Mouse (Mus musculus) small intestine, adult 2 months (tissue): ENCODE data around the gene Rgs7bp. TPM values are rescaled to one million over a fixed set of nuclear protein-coding genes. Genes with fewer than 3 reads are reported as not detected.

ENCODE experiments used
- H3K27ac ChIP-seq: fragments of 200-500 bp; 2 replicates; pipeline ENCODE4 v1.5.1; 2012; ENCODE audit warnings: low read depth, low read length, control low read depth, inconsistent platforms; ENCODE audit not compliant: insufficient read depth
- H3K27me3 ChIP-seq: fragments of 200-500 bp; 2 replicates; pipeline ENCODE4 v1.6.1; 2012; ENCODE audit warnings: mild to moderate bottlenecking, moderate library complexity, low read length, inconsistent platforms; ENCODE audit not compliant: control insufficient read depth, insufficient read depth
- H3K36me3 ChIP-seq: fragments of 200-500 bp; 2 replicates; pipeline ENCODE4 v1.6.1; 2012; ENCODE audit warnings: mild to moderate bottlenecking, low read length, control low read depth, inconsistent platforms; ENCODE audit not compliant: control insufficient read depth, insufficient read depth
- H3K4me1 ChIP-seq: fragments of 200-500 bp; 2 replicates; pipeline ENCODE4 v1.6.1; 2012; ENCODE audit warnings: low read length, inconsistent platforms, mixed read lengths; ENCODE audit not compliant: control insufficient read depth, insufficient read depth, insufficient read length
- H3K4me3 ChIP-seq: fragments of 200-500 bp; 2 replicates; pipeline ENCODE4 v1.5.1; 2012; ENCODE audit warnings: low read depth, mild to moderate bottlenecking, control low read depth, inconsistent platforms, low read length, moderate library complexity
- CTCF ChIP-seq: fragments of 200-500 bp; IDR thresholded peaks from 2 replicates; pipeline ENCODE4 v1.5.1; 2012; ENCODE audit warnings: low read depth, mild to moderate bottlenecking, control low read depth, inconsistent platforms, low read length, moderate library complexity, mixed read lengths; ENCODE audit not compliant: insufficient replicate concordance, insufficient read length; ENCODE audit errors: extremely low read depth
- POLR2A ChIP-seq: fragments of 200-500 bp; IDR thresholded peaks from 2 replicates; pipeline ENCODE4 v1.6.1; 2012; ENCODE audit warnings: low read depth, mild to moderate bottlenecking, control low read depth, inconsistent platforms, low read length, moderate library complexity
- WGBS: fragments of 180-500 bp; shearing (Covaris S2); methylation state at CpG from one replicate; pipeline ENCODE4 v1.1.7; 2018; 5-methylcytosine and 5-hydroxymethylcytosine counted together
- polyA plus RNA-seq: library from polyadenylated mRNA; depleted of rRNA; stranded (reverse); fragments of >200 nt; gene quantifications from 2 replicates; pipeline ENCODE4 v1.2.3, GENCODE M21; 2012; rRNA removed

Rgs7bp gene
- polyA plus RNA-seq = 0.39 and 0.47 TPM in 2 replicates

DNA sequence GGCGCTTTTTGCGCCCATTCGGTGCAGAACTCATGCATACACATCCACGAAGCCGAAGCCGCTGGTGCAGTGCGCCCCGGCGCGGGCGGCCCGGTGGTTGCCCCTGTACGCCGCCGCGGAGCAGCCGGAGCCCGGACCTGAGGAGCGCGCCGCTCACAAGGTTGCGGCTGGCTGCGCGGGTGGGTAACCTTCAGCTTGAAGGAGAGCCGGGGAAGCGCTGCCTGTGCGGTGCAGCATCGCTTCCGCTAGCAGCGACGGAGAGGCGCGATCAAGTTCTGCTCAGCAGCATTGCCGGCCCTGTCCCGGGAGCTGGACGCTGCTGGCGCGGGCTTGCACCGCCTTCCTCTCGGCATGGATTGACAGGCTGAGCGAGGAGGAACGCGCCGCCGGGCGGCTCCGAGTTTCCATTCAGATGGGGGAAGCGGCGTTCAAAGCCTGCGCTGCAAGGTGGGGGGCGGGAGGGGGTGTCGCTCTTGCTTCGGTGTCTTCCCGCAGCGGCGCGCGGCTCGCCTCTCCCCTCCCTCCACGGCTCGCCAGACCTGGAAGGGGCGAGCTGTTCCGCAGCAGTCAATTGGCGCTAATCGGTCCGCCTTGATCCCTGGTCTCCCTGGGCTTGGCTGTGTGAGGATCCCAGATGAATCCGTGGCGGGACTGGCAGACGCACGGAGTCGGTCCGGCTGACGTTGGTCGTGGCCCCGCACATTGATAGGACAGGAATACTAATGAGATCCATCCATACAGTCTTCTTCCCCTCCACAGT, at the start of gene Rgs7bp:
Gene Rgs7bp, minus strand, starts transcription at position 750 of the 760 bp plus-strand sequence.
- under 1% methylated on average over 75 of the region's 75 CpGs for WGBS
- no peak for TF ChIP-seq CTCF
- peak within 1 kb of the TSS; percentile 24; the same call in 1 of the 2 replicates for H3K27ac ChIP-seq
- H3K4me1 ChIP-seq = no peaks in the 10 kb centered on the region; the same call in 1 of the 2 replicates
- H3K27me3 ChIP-seq = peaks cover 5% of the 10 kb centered on the region; the same call in 1 of the 2 replicates
- H3K36me3 ChIP-seq = no peaks in the 10 kb centered on the region
- peak within 1 kb of the TSS; percentile 69 for H3K4me3 ChIP-seq

DNA sequence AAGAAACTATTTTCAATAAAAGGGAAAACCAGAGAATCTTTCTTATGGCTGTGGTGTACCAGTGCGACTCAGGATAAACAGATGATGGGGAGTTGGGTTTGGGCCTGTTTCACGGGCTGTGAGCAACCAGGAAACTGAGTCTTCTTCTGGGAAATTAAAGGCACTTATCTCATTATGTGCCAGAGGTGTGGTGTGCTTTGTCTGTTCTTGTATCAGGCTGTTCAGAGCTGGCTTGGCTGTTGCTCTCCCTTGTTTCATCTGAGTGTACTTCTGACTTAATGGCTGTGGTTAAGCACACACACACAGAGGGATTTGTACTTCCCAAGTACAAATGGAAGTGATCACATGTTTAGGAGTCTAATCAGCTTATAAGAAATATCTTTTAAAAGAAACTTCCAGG, 49.7 kb upstream of the Rgs7bp start:
- Histone ChIP-seq H3K4me1 (no peaks in the 10 kb centered on the region), H3K4me3 (no peak overlapping the region), H3K27me3 (no peaks in the 10 kb centered on the region), H3K36me3 (no peaks in the 10 kb centered on the region), H3K27ac (no peak overlapping the region)
- TF ChIP-seq CTCF (no peak), POLR2A (no peak)
- WGBS = 71% methylated on average over 2 of the region's 2 CpGs

GRCm38 (mm10) chr13:105100705-105101104, 46.0 kb upstream of the Rgs7bp start:
- TF ChIP-seq POLR2A (no peak), CTCF (no peak)
- H3K4me3 ChIP-seq = no peak overlapping the region
- no peak overlapping the region for H3K27ac ChIP-seq
- H3K27me3 ChIP-seq = no peaks in the 10 kb centered on the region
- no peaks in the 10 kb centered on the region for H3K36me3 ChIP-seq
- WGBS = 91% methylated on average over 4 of the region's 4 CpGs
- H3K4me1 ChIP-seq = no peaks in the 10 kb centered on the region

DNA sequence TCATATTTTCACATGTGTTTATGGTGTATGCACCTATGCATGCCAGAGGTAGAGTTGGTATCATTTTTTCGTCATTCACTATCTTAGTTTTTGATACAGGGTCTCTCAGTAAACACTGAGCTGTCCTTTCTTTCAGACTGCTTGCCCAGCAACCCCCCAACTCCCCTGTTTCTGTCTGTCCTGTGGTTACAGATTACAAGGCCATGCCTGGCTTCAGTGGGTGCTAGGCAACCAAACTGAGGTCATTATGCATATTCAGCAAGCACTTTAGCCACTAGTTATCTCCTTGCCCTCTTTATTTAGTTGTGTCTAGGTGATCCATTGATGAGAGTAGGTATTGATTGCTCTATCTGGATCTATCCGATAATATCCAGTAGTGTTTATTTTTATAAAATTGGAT, 41.6 kb upstream of the Rgs7bp start:
- WGBS = 59% methylated on average over 2 of the region's 2 CpGs
- H3K36me3 ChIP-seq = no peaks in the 10 kb centered on the region
- TF ChIP-seq POLR2A (no peak), CTCF (no peak)
- H3K27ac ChIP-seq = no peak overlapping the region
- no peak overlapping the region for H3K4me3 ChIP-seq
- H3K4me1 ChIP-seq = no peaks in the 10 kb centered on the region
- no peaks in the 10 kb centered on the region for H3K27me3 ChIP-seq

- 88% methylated on average over 3 of the region's 3 CpGs for WGBS
- H3K36me3 ChIP-seq = no peaks in the 10 kb centered on the region
These were observed 34.5 kb upstream of the Rgs7bp start for GRCm38 (mm10) chr13:105089276-105089675.

DNA sequence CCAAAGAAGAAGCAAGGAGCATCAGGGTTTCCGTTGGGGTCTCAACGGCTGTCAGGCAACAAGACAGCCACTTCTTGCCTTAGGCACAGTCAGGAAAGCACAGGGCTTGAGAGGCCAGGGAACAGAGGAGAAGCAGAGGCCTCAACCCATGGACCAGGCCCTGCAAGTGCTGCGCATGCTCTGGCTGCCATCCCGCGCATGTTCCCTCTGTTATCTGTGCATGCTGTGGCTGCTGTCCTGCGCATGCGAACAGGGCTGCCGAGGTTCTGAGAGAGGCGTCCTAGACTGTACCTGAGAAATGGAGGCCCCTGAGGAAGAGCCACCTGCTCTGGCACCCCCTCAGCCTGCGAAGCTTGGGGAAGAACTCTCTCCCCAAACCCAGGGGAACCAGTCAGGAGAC, 27.1 kb upstream of the Rgs7bp start, which contains the start of gene 4933425L06Rik:
Gene 4933425L06Rik, plus strand, starts transcription at position 261 of the 400 bp plus-strand sequence.
- H3K27me3 ChIP-seq = no peaks in the 10 kb centered on the region
- no peaks in the 10 kb centered on the region for H3K36me3 ChIP-seq
- 86% methylated on average over 10 of the region's 10 CpGs for WGBS
- H3K27ac ChIP-seq = no peak within 1 kb of the TSS
- no peak within 1 kb of the TSS for H3K4me3 ChIP-seq
- no peak for TF ChIP-seq POLR2A
- no peak for TF ChIP-seq CTCF
- H3K4me1 ChIP-seq = no peaks in the 10 kb centered on the region

More at GRCm38 (mm10) chr13:105089276-105089675, 34.5 kb upstream of the Rgs7bp start:
- TF ChIP-seq POLR2A (no peak), CTCF (no peak)
- Histone ChIP-seq H3K27me3 (no peaks in the 10 kb centered on the region), H3K4me1 (no peaks in the 10 kb centered on the region), H3K27ac (no peak overlapping the region), H3K4me3 (no peak overlapping the region)
